Mouse (Mus musculus) lung, postnatal 0 days (tissue): ENCODE measurements around the gene Iqsec1. TPM values are rescaled to one million over a fixed set of nuclear protein-coding genes. Genes with fewer than 3 reads are reported as not detected.
A peak's percentile ranks its signal among the peaks of the same experiment; 100 is the strongest.

Source experiments
- ATAC-seq: fragments of 200-750 bp; cut with Nextera tagmentation; 2 replicates; pipeline ENCODE4 v1.8.0; 2017; ENCODE audit warnings: moderate library complexity
- DNase-seq: peaks from one replicate; pipeline ENCODE4 v3.0.0-alpha.2; 2016; ENCODE audit warnings: low spot score
- H3K27ac ChIP-seq: fragments of 300-500 bp; sonication (generic); 2 replicates; pipeline ENCODE4 v1.5.1; 2014; ENCODE audit warnings: antibody characterized with exemption, mild to moderate bottlenecking, low read length, mixed read lengths
- H3K27me3 ChIP-seq: fragments of 300-500 bp; sonication (generic); replicated peaks from 2 replicates; pipeline ENCODE4 v1.6.1; 2014; ENCODE audit warnings: low read length, mixed read lengths; ENCODE audit not compliant: insufficient read depth
- H3K36me3 ChIP-seq: fragments of 300-500 bp; sonication (generic); 2 replicates; pipeline ENCODE4 v1.6.1; 2014; ENCODE audit warnings: low read length, mixed read lengths; ENCODE audit not compliant: insufficient read depth
- H3K4me1 ChIP-seq: fragments of 300-500 bp; sonication (generic); 2 replicates; pipeline ENCODE4 v1.6.1; 2014; ENCODE audit warnings: antibody characterized with exemption, low read depth, low read length, mixed read lengths; ENCODE audit not compliant: insufficient read depth
- H3K4me2 ChIP-seq: fragments of 300-500 bp; sonication (generic); replicated peaks from 2 replicates; pipeline ENCODE4 v1.6.1; 2014; ENCODE audit warnings: low read depth, mild to moderate bottlenecking, low read length, moderate library complexity, mixed read lengths
- H3K4me3 ChIP-seq: fragments of 300-500 bp; sonication (generic); 2 replicates; pipeline ENCODE4 v1.5.1; 2014; ENCODE audit warnings: low read depth, low read length
- H3K9ac ChIP-seq: fragments of 300-500 bp; sonication (generic); replicated peaks from 2 replicates; pipeline ENCODE4 v1.6.1; 2014; ENCODE audit warnings: low read depth, mild to moderate bottlenecking
- H3K9me3 ChIP-seq: fragments of 300-500 bp; sonication (generic); 2 replicates; pipeline ENCODE4 v1.6.1; 2016; ENCODE audit warnings: low read length, mixed read lengths
- CTCF ChIP-seq: IDR thresholded peaks from 2 replicates; pipeline ENCODE4 v1.5.1; 2016; ENCODE audit warnings: antibody characterized with exemption, mild to moderate bottlenecking
- EP300 ChIP-seq: IDR thresholded peaks from 2 replicates; pipeline ENCODE4 v1.6.1; 2016; ENCODE audit warnings: antibody characterized with exemption, mild to moderate bottlenecking, control low read depth
- WGBS: fragments of 180-500 bp; shearing (Covaris S2); extraction: QIAGEN DNeasy Blood & Tissue Kit; methylation state at CpG from one replicate; pipeline ENCODE4 v1.1.7; 2014; 5-methylcytosine and 5-hydroxymethylcytosine counted together
- polyA plus RNA-seq: library from polyadenylated mRNA; unstranded; fragments of >200 nt; fragmentation: Nextera tagmentation; extraction: Ambion mirVana; gene quantifications from 2 replicates; pipeline ENCODE4 v1.2.1, GENCODE M21; 2015

The Iqsec1 gene
- polyA plus RNA-seq, 1 experiment from 2014 or later, result 18.6 TPM

- no peak for DNase-seq
- Histone ChIP-seq H3K4me2 (no peak overlapping the region), H3K9ac (no peak overlapping the region), H3K9me3 (no peaks in the 10 kb centered on the region), H3K27me3 (no peaks in the 10 kb centered on the region), H3K27ac (no peak overlapping the region), H3K4me1 (no peaks in the 10 kb centered on the region), H3K36me3 (no peaks in the 10 kb centered on the region), H3K4me3 (no peak overlapping the region)
- no peak for ATAC-seq
- TF ChIP-seq EP300 (no peak), CTCF (no peak)
- 58% methylated on average over 3 of the region's 3 CpGs for WGBS
These were observed 201.9 kb downstream of the Iqsec1 start for GRCm38 (mm10) chr6:90786589-90786988.

DNA sequence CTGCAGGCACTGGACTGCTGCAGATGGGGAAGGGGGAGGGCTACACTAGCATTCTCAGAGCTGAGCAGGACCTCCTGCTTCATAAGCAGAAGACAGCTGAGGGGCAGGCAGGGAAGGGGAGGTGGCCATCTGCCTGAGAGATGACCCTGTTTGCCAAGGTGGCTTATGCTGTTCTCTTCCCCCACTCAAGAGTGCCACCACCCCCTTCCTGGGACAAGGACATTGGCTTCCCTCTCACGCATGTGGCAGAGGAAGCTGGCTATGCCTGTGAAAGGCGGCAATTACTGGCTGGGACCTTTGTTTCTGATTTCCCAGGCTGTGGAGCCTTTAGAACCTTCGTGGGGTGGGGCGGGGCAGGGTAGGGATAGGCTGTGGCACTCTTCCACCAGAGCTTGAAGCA is 204.5 kb downstream of the Iqsec1 start:
- Histone ChIP-seq H3K36me3 (no peaks in the 10 kb centered on the region), H3K27me3 (no peaks in the 10 kb centered on the region), H3K27ac (no peak overlapping the region), H3K4me3 (no peak overlapping the region), H3K9me3 (no peaks in the 10 kb centered on the region), H3K9ac (no peak overlapping the region), H3K4me2 (no peak overlapping the region), H3K4me1 (no peaks in the 10 kb centered on the region)
- WGBS, result 48% methylated on average over 4 of the region's 4 CpGs
- no peak for DNase-seq
- ATAC-seq, result no peak; the same call in 1 of the 2 replicates
- TF ChIP-seq EP300 (no peak), CTCF (no peak)

GRCm38 (mm10) chr6:90783176-90783575 is 205.3 kb downstream of the Iqsec1 start:
- H3K36me3 ChIP-seq, result no peaks in the 10 kb centered on the region
- H3K4me1 ChIP-seq, result no peaks in the 10 kb centered on the region
- no peak overlapping the region for H3K27ac ChIP-seq
- no peak for ATAC-seq
- DNase-seq, result no peak
- TF ChIP-seq CTCF (no peak), EP300 (no peak)
- H3K4me2 ChIP-seq, result no peak overlapping the region
- H3K27me3 ChIP-seq, result no peaks in the 10 kb centered on the region
- H3K9me3 ChIP-seq, result no peaks in the 10 kb centered on the region
- H3K4me3 ChIP-seq, result no peak overlapping the region
- no peak overlapping the region for H3K9ac ChIP-seq

- H3K4me1 ChIP-seq, result no peaks in the 10 kb centered on the region
These were observed 206.3 kb downstream of the Iqsec1 start for GRCm38 (mm10) chr6:90781921-90782770.

DNA sequence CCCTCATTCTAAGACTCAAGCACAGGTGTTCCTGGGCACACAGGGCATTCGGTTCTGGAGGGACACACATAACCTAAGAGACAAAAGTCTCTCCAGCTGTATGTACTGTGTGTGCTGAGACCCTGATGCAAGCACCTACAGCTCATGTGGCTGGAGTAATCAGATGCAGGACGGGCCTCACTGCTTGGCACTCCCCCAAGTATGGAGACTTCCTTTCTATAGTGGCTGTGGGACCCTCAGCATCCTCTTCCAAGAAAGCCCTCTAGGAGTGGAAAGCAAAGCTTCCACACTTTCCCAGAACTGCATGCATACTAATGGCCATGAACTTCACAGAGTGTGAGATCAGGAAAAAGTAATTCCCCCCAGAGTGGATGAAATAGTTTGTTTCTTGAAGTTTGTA is 208.0 kb downstream of the Iqsec1 start:
- Histone ChIP-seq H3K36me3 (no peaks in the 10 kb centered on the region), H3K9ac (no peak overlapping the region), H3K27me3 (no peaks in the 10 kb centered on the region), H3K9me3 (no peaks in the 10 kb centered on the region), H3K4me1 (no peaks in the 10 kb centered on the region), H3K4me3 (no peak overlapping the region), H3K4me2 (no peak overlapping the region), H3K27ac (no peak overlapping the region)
- no peak for ATAC-seq
- no peak for DNase-seq
- TF ChIP-seq EP300 (no peak), CTCF (no peak)
- WGBS, result 55% methylated on average over 2 of the region's 2 CpGs

More at GRCm38 (mm10) chr6:90781921-90782770, 206.3 kb downstream of the Iqsec1 start:
- H3K9ac ChIP-seq, result no peak overlapping the region
- H3K27me3 ChIP-seq, result no peaks in the 10 kb centered on the region
- H3K36me3 ChIP-seq, result no peaks in the 10 kb centered on the region
- H3K4me3 ChIP-seq, result no peak overlapping the region
- H3K9me3 ChIP-seq, result no peaks in the 10 kb centered on the region
- no peak overlapping the region for H3K4me2 ChIP-seq
- H3K27ac ChIP-seq, result no peak overlapping the region
- 48% methylated on average over 19 of the region's 19 CpGs for WGBS
- DNase-seq (peak; percentile 21), ATAC-seq (peak; percentile 37)
- TF ChIP-seq EP300 (no peak), CTCF (no peak)

DNA sequence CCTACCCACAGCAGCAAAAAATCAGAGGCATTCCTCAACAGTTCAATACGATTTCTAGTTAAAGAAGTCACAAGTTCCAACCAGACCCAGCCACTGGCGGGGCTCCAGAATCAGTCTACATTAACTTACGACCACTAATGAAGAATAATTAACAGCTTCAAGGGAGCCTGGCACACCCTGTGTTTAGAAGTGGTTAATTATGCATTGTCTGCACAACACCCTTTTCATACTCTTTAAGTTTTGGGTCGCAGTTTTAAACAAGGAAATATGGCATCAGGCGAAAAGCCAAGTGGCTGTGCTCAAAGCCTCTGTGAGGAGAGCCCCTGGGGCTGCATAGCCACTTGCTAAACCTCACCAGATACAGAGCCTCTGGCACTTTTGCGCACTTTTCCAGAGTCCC is 209.6 kb downstream of the Iqsec1 start:
- Histone ChIP-seq H3K27ac (no peak overlapping the region), H3K4me1 (no peaks in the 10 kb centered on the region), H3K9ac (no peak overlapping the region), H3K36me3 (no peaks in the 10 kb centered on the region), H3K9me3 (no peaks in the 10 kb centered on the region), H3K4me3 (no peak overlapping the region), H3K4me2 (no peak overlapping the region), H3K27me3 (no peaks in the 10 kb centered on the region)
- 67% methylated on average over 6 of the region's 6 CpGs for whole genome bisulfite sequencing
- DNase-seq (no peak), ATAC-seq (no peak)
- TF ChIP-seq CTCF (no peak), EP300 (no peak)
